Mouse (Mus musculus) liver, embryonic 13.5 days (tissue): ENCODE measurements around the gene 4931422A03Rik. TPM values are rescaled to one million over a fixed set of nuclear protein-coding genes. Genes with fewer than 3 reads are reported as not detected.
A peak's percentile ranks its signal among the peaks of the same experiment; 100 is the strongest.
"Not testable (repeated sequence)": the region's sequence is repeated elsewhere in the genome, so short reads cannot be mapped to it uniquely, and the experiment has no call there.

Experiments
- ATAC-seq: fragments of 200-750 bp; cut with Nextera tagmentation; 2 replicates; pipeline ENCODE4 v1.8.0; 2017; ENCODE audit warnings: low read depth, mild to moderate bottlenecking, moderate number of reproducible peaks, moderate library complexity
- DNase-seq: peaks from one replicate; pipeline ENCODE4 v3.0.0; 2022
- H3K27ac ChIP-seq: fragments of 300-500 bp; sonication (generic); 2 replicates; pipeline ENCODE4 v1.5.1; 2015; ENCODE audit warnings: moderate library complexity, mild to moderate bottlenecking, inconsistent platforms
- H3K27me3 ChIP-seq: fragments of 300-500 bp; sonication (generic); 2 replicates; pipeline ENCODE4 v1.6.1; 2015; ENCODE audit warnings: mild to moderate bottlenecking, inconsistent platforms
- H3K36me3 ChIP-seq: fragments of 300-500 bp; sonication (generic); 2 replicates; pipeline ENCODE4 v1.6.1; 2015; ENCODE audit warnings: mild to moderate bottlenecking, inconsistent platforms
- H3K4me1 ChIP-seq: fragments of 300-500 bp; sonication (generic); replicated peaks from 2 replicates; pipeline ENCODE4 v1.6.1; 2015; ENCODE audit warnings: inconsistent platforms
- H3K4me2 ChIP-seq: fragments of 300-500 bp; sonication (generic); 2 replicates; pipeline ENCODE4 v1.6.1; 2015; ENCODE audit warnings: inconsistent platforms, mild to moderate bottlenecking, moderate library complexity
- H3K4me3 ChIP-seq: fragments of 300-500 bp; sonication (generic); replicated peaks from 2 replicates; pipeline ENCODE4 v1.5.1; 2015; ENCODE audit warnings: mild to moderate bottlenecking, inconsistent platforms
- H3K9ac ChIP-seq: fragments of 300-500 bp; sonication (generic); 2 replicates; pipeline ENCODE4 v1.6.1; 2015; ENCODE audit warnings: mild to moderate bottlenecking, inconsistent platforms
- H3K9me3 ChIP-seq: fragments of 300-500 bp; sonication (generic); replicated peaks from 2 replicates; pipeline ENCODE4 v1.6.1; 2016; ENCODE audit warnings: inconsistent platforms
- WGBS: fragments of 180-500 bp; shearing (Covaris S2); methylation state at CpG from one replicate; pipeline ENCODE4 v1.1.7; 2015; ENCODE audit not compliant: insufficient replicate concordance; 5-methylcytosine and 5-hydroxymethylcytosine counted together
- polyA plus RNA-seq: library from polyadenylated mRNA; unstranded; fragments of >200 nt; fragmentation: Nextera tagmentation; extraction: Ambion mirVana; gene quantifications from 2 replicates; pipeline ENCODE4 v1.2.1, GENCODE M21; 2015

4931422A03Rik gene
- polyA plus RNA-seq, 1 experiment from 2014 or later, result 0.99 TPM

DNA sequence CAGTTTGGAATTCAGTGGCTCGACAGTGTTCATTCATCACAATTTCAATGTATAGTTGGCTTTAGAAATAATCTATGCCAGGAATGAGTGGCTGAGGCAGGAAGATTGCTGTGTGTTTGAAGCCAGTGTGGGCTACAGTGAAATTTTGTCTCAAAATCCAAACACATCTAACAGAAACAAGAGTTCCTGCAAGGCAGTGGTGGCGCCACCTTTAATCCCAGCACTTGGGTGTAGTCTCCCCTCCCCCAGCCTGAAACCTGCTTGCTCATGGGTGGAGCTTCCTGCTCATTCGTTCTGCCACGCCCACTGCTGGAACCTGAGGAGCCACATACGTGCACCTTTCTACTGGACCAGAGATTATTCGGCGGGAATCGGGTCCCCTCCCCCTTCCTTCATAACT is 40.6 kb downstream of the 4931422A03Rik start:
- not testable (repeated sequence) for H3K27me3 ChIP-seq, DNase-seq, H3K4me3 ChIP-seq, H3K4me2 ChIP-seq, H3K9ac ChIP-seq, H3K27ac ChIP-seq, H3K9me3 ChIP-seq, ATAC-seq
- Histone ChIP-seq H3K4me1 (peaks cover 22% of the 10 kb centered on the region), H3K36me3 (peaks cover 21% of the 10 kb centered on the region)
- WGBS, result 46% methylated on average over 8 of the region's 8 CpGs

DNA sequence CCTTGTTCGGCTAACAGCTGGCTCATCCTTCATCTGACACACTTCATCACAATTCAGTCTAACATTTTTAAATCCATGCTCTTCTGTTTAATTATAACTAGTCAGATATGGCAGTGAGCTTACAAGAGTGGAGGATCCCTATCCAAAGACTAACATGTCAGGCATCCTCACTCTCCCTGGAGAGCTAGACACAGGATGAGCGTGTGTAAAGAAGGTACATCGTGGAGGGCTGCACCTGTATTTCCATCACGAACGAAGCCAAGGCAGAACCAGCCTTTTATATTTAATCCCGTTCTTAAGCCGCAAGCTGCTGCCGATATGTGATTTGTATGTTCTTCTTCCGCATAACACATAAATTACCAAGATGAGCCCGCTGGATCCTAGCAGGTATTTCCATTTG is 45.0 kb downstream of the 4931422A03Rik start:
- Histone ChIP-seq H3K27ac (peak overlapping the region; percentile 45; the same call in 1 of the 2 replicates), H3K4me3 (no peak overlapping the region), H3K9me3 (no peaks in the 10 kb centered on the region), H3K4me2 (no peak overlapping the region), H3K4me1 (peaks cover 40% of the 10 kb centered on the region), H3K36me3 (peaks cover 65% of the 10 kb centered on the region), H3K27me3 (no peaks in the 10 kb centered on the region), H3K9ac (no peak overlapping the region)
- 90% methylated on average over 10 of the region's 10 CpGs for WGBS
- ATAC-seq, result no peak
- no peak for DNase-seq

DNA sequence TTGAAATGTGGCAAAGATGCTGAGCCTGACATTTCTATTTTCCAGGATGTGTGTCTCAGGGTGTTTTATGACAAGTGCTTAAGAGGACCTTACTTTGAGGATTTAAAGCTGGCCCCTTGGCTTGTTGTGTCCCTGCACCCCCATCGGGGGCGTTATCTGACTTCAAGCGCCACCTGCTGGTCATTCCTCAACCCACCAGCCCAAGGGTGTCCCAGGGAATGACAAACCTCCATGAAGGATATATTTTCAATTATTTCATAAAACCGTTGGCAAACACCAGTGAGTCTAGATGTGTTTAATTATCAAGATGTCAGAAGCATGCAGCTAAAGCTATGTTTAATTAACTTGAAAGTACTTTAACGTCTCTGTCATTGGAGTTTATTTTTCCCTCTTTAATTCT is 45.9 kb downstream of the 4931422A03Rik start:
- ATAC-seq, result peak; percentile 59; the same call in 1 of the 2 replicates

DNA sequence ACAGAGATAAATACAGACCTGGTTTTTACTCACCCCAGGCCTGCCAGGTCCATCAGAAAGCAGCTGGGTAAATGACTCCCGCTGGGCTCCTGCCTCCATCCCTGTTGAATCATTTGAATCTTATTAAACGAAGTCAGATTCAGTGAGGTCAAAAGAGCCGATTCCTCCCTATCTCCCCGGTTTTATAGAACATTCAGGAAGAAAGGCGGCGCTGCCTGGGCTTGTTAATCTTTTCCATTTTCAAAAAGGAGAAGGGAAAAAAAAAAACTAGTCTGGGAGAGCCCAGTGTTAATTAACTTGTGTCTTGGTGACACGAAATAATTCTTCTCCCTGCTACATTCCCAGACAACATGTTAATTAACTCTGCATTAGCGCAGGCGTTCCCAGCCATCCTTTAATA is 50.4 kb downstream of the 4931422A03Rik start:
- Histone ChIP-seq H3K9me3 (no peaks in the 10 kb centered on the region), H3K4me2 (no peak overlapping the region), H3K27me3 (no peaks in the 10 kb centered on the region), H3K9ac (no peak overlapping the region), H3K36me3 (peaks cover 99% of the 10 kb centered on the region), H3K27ac (no peak overlapping the region), H3K4me3 (no peak overlapping the region), H3K4me1 (peaks cover 57% of the 10 kb centered on the region)
- DNase-seq (no peak), ATAC-seq (no peak)
- WGBS, result 85% methylated on average over 9 of the region's 9 CpGs

More for the DNA sequence above, 45.9 kb downstream of the 4931422A03Rik start:
- Histone ChIP-seq H3K4me3 (no peak overlapping the region), H3K9me3 (no peaks in the 10 kb centered on the region), H3K27ac (peak overlapping the region; percentile 5), H3K9ac (no peak overlapping the region), H3K4me1 (peaks cover 34% of the 10 kb centered on the region), H3K36me3 (peaks cover 74% of the 10 kb centered on the region), H3K4me2 (no peak overlapping the region), H3K27me3 (no peaks in the 10 kb centered on the region)
- DNase-seq, result peak; percentile 54
- 18% methylated on average over 5 of the region's 5 CpGs for WGBS

DNA sequence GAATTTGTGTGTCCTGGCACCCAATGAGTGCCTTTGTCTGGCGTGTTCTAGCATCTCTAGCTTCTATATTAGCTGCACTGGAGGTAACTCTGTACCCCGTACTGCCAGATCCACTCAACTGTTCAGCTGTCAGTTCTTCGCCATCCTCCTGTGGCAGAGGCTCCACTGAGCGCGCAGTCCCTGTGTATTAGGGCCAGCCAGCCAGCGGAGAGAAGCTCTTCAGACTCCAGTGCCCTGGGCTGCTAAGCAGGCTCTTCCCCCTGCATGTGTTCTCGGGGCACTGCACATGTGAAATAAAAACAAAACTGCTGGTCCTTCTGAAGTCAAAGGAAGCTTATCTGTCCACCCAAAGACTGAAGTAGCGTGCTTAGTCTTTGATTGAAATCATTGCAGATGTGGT is 50.9 kb downstream of the 4931422A03Rik start:
- Histone ChIP-seq H3K4me3 (no peak overlapping the region), H3K36me3 (peaks cover 99% of the 10 kb centered on the region), H3K27ac (0 out of 2 replicates have a peak overlapping the region, but pooled peaks have one; percentile 11), H3K9ac (no peak overlapping the region), H3K4me1 (peaks cover 62% of the 10 kb centered on the region), H3K27me3 (no peaks in the 10 kb centered on the region), H3K9me3 (no peaks in the 10 kb centered on the region), H3K4me2 (no peak overlapping the region)
- DNase-seq (no peak), ATAC-seq (no peak)
- 77% methylated on average over 8 of the region's 8 CpGs for WGBS

DNA sequence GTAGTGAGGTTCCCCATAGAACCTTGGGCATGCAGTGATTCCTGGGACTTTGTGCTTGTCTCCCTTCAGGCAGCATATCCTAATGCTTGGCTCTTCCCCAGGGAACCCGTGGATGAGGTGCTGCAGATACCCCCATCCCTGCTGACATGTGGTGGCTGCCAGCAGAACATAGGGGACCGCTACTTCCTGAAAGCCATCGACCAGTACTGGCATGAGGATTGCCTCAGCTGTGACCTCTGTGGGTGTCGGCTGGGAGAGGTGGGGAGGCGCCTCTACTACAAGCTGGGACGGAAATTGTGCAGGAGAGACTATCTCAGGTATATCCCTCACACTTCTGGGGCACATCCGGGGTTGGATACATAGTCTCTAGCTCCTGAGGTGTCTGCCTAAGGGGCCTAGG is 52.3 kb downstream of the 4931422A03Rik start:
- Histone ChIP-seq H3K4me2 (no peak overlapping the region), H3K4me3 (no peak overlapping the region), H3K27ac (no peak overlapping the region; the same call in 1 of the 2 replicates), H3K4me1 (peaks cover 74% of the 10 kb centered on the region), H3K27me3 (no peaks in the 10 kb centered on the region), H3K36me3 (peaks cover 99% of the 10 kb centered on the region), H3K9me3 (no peaks in the 10 kb centered on the region), H3K9ac (no peak overlapping the region)
- ATAC-seq (0 out of 2 replicates have a peak, but pooled peaks have one; percentile 13), DNase-seq (no peak)
- WGBS, result 61% methylated on average over 7 of the region's 7 CpGs

DNA sequence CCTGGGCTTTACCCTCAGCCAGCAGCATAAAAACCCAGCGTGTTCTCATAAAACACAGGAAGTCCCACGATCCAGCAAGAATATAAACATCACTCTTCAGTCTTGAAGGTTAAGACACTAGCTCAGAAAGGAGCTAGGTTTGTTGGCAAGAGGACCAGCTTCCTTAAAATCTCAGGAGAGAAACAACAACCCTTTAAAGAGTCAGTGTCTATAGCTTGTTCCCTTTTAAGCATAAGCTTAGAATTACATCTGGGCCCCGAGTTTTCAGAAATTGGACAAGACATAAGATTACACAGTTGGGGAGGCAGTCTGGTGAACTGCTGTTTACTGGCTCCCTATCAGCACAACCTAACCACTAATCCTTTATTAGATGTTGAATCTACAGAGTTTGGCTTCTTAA is 56.3 kb downstream of the 4931422A03Rik start:
- 10% methylated on average over 3 of the region's 3 CpGs for WGBS
- no peaks in the 10 kb centered on the region for H3K27me3 ChIP-seq
- H3K27ac ChIP-seq, result peak overlapping the region; percentile 97
- H3K36me3 ChIP-seq, result peaks cover 74% of the 10 kb centered on the region
- no peaks in the 10 kb centered on the region for H3K9me3 ChIP-seq
- H3K4me2 ChIP-seq, result peak overlapping the region; percentile 84
- H3K4me3 ChIP-seq, result peak overlapping the region; percentile 96
- no peak for DNase-seq
- H3K9ac ChIP-seq, result peak overlapping the region; percentile 100
- no peak for ATAC-seq
- H3K4me1 ChIP-seq, result peaks cover 76% of the 10 kb centered on the region

DNA sequence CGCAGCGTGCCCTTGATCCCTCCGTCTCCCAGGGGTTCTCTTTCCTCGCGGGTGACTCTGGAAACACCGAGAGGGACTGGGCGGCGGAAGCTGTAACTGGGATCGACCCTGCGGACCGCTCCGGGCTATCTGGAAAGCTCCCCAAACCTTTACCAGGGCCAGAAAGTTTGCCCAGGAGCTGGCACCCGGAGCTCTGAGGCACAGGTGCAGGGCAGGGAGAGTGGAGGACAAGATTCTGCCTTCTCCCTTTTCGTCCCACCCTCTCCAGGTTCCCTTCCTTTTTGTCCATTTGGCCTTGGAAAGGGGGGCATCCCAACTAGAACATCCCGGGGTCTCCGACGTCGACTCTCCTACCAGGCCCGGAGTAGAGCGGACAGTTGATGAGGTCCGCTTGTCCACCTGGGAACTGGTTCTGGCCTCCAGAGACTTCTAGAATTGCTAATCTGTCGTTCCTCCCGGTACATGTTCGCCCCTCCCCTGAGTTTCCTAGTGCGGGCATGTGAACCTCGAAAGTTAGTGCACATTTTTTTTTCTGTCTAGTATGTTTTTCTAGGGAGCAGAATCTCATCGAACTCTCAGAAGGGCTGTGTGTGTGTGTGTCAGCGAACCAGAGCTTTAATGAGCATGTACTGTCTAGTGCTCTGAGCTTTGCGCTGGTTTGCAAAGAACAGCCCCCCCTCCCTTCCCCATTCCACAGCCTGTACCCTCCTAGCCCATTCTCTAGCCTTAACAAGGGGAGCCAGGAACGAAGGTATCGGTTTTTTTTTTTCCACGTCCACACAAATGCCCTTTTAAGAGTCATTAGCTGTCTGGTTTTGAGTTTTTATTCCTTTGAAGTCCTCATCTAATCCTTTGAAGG is 57.1 kb downstream of the 4931422A03Rik start:
- ATAC-seq, result peak; percentile 39
- peak; percentile 43 for DNase-seq

DNA sequence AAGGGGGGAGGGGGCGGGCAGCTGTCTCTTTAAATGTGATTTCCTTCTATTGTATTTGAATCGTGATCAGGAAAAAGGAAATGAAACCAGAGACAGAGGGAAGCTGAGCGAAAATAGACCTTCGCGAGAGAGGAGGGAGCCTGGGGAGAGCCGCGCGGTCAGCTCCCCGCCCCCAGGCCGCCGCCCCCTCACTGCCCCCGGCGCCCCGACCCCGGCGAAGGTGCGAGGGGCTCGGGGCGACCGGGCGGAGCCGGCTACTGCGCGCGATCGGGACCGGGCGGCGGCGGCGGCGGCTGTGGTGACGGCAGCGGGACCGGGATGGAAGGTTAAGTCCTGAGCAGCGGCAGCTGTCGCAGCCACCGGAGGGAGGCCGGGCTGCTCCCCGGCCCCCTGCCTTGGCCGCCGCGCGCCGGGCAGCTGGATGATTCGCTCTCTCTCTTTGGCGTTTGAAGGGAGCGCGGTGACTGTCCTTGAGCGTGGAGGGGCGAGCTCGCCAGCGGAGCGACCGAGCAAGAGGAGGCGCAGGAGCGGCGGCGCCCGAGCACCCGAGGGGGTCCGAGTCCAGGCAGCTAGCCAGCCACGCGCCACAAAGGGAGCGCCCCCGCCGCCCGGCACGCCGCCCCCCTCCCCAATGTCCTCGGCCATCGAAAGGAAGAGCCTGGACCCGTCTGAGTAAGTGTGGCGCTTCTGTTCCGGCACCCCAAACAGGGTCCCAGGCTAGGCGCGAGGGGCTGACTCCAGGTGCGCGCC is 57.9 kb downstream of the 4931422A03Rik start:
- H3K4me3 ChIP-seq, result peak overlapping the region; percentile 96
- no peaks in the 10 kb centered on the region for H3K27me3 ChIP-seq
- ATAC-seq, result peak; percentile 32
- H3K4me1 ChIP-seq, result peaks cover 82% of the 10 kb centered on the region
- H3K4me2 ChIP-seq, result peak overlapping the region; percentile 84
- H3K27ac ChIP-seq, result peak overlapping the region; percentile 97
- no peak for DNase-seq
- H3K9ac ChIP-seq, result peak overlapping the region; percentile 100
- WGBS, result under 1% methylated on average over 78 of the region's 79 CpGs
- H3K36me3 ChIP-seq, result peaks cover 74% of the 10 kb centered on the region
- no peaks in the 10 kb centered on the region for H3K9me3 ChIP-seq

More for the DNA sequence above, 57.1 kb downstream of the 4931422A03Rik start:
- Histone ChIP-seq H3K27ac (peak overlapping the region; percentile 97), H3K36me3 (peaks cover 74% of the 10 kb centered on the region), H3K9me3 (no peaks in the 10 kb centered on the region), H3K4me1 (peaks cover 81% of the 10 kb centered on the region), H3K27me3 (no peaks in the 10 kb centered on the region), H3K4me2 (peak overlapping the region; percentile 84), H3K9ac (peak overlapping the region; percentile 100), H3K4me3 (peak overlapping the region; percentile 96)
- under 1% methylated on average over 32 of the region's 32 CpGs for WGBS

DNA sequence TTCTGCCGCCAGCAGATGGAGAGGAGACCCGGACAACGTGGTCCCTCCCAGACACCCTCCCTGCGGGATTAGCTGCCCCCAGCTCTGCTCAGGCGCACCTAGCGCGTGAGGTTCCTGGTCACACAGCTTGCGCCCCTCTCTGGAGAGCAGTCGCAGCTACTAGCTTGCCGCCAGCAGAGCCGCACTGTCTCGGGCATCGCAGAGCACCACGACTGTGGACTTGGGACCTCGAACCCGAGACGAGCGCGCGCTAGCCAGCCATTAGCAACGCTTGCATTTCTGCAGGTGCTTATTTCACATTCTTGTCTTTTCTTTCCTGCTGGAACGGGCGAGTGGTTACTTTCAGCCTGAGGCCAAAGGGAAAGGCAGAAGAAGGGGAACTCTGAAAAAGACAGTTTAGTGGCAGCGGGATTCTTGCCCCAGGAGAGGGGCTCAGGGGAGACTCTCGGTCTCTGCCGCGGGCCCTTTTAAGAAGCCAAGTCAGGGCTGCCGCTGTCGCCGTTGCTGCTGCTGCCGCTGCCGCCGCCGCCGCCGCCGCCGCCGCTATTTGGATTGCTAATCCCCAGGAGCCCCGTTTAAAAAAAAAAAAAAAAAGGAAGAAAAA is 58.6 kb downstream of the 4931422A03Rik start:
- peak overlapping the region; percentile 100 for H3K9ac ChIP-seq
- WGBS, result under 1% methylated on average over 40 of the region's 40 CpGs
- H3K4me1 ChIP-seq, result peaks cover 82% of the 10 kb centered on the region
- no peaks in the 10 kb centered on the region for H3K9me3 ChIP-seq
- DNase-seq, result peak; percentile 76
- H3K4me2 ChIP-seq, result peak overlapping the region; percentile 84
- no peaks in the 10 kb centered on the region for H3K27me3 ChIP-seq
- peak; percentile 84 for ATAC-seq
- H3K4me3 ChIP-seq, result peak overlapping the region; percentile 96
- peaks cover 74% of the 10 kb centered on the region for H3K36me3 ChIP-seq
- peak overlapping the region; percentile 97 for H3K27ac ChIP-seq

DNA sequence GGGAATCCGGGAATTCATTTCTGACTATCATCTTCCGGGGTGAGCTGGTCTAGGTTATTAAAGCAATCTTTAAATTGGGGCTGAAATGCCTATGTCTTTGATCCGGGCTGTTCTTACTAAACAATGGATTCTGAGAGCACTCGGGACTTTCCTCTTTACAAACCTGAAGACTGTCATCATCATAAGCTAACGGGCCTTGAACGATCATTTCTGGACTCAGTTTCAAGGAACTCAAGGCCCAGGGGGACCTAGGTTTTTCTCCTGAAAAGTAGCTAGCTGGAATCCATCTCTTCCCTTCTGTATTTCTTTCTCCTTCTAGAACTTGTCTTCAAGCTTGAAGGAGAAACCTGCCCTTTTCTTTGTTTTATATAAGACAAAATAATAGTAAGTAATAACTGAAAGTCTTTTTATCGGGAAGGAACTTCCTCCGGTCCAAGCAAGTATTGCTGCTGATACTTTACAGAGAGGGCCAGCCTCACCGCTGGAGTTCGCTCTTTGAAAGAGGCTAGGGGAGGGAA is 59.2 kb downstream of the 4931422A03Rik start:
- 15% methylated on average over 10 of the region's 10 CpGs for WGBS
- Histone ChIP-seq H3K9me3 (no peaks in the 10 kb centered on the region), H3K4me1 (peaks cover 83% of the 10 kb centered on the region), H3K4me2 (peak overlapping the region; percentile 84), H3K27ac (peak overlapping the region; percentile 97), H3K27me3 (no peaks in the 10 kb centered on the region), H3K4me3 (peak overlapping the region; percentile 96), H3K36me3 (peaks cover 73% of the 10 kb centered on the region), H3K9ac (peak overlapping the region; percentile 100)
- DNase-seq (no peak), ATAC-seq (no peak)
